Comparison of ENCODE assay signal across 8 mouse cellular contexts in the genomic region with DNA sequence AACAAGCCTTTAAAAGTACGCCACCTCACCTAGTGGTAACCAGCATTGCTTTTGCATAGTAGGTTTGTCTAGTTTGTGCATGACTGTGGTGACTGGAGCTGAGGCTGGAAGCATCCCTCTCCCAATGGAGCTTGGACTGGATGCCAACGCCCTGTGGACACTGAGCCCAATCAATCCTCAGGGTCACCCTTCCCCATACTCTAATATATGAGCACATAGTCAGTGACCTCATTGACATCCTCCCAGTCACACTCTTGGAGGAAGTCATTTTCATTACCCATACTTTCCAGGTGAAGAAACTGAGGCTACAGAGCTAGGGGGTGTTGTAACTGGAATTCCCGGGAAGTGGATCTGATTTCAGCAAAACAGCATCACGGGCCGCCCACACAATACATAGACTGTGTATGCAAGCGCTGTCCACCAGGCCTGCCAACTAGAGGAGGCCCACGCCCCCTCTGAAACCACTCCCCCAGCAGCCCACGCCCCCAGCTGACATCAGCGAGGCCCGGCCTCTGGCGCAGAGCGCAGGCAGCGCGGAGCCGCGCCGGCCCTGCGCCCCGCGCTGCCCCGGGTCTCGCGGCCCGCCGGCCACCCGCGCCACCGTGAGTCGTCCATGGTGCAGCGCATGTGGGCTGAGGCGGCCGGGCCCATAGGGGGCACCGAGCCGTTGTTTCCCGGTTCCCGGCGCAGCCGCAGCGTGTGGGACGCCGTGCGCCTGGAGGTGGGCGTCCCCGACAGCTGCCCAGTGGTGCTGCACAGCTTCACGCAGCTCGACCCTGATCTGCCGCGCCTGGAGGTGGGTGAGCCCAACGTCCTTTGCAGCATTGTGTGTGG. TPM values are rescaled to one million over a fixed set of nuclear protein-coding genes. Genes with fewer than 3 reads are reported as not detected.
A peak's percentile ranks its signal among the peaks of the same experiment; 100 is the strongest.
DNase-seq lines count a peak whose midpoint lies in the region; ATAC-seq lines count a peak whose summit lies in the region.

No protein-coding gene starts in this region.

- peak overlapping the region; percentile 81 for H3K9ac ChIP-seq in heart, embryonic 15.5 days
- peak overlapping the region; percentile 46; the same call in 1 of the 2 replicates for H3K9ac ChIP-seq in liver, embryonic 15.5 days
- H3K9ac ChIP-seq in neural tube, embryonic 11.5 days (ENCODE audit: low read length): peak overlapping the region; percentile 67

- H3K36me3 ChIP-seq in forebrain, embryonic 10.5 days (replicated peaks): no peaks in the 10 kb centered on the region
- no peaks in the 10 kb centered on the region for H3K36me3 ChIP-seq in heart, embryonic 15.5 days
- H3K36me3 ChIP-seq in liver, embryonic 15.5 days (replicated peaks): no peaks in the 10 kb centered on the region
- H3K36me3 ChIP-seq in neural tube, embryonic 11.5 days (ENCODE audit: control insufficient read depth, insufficient read depth, low read length): no peaks in the 10 kb centered on the region

- DNase-seq in forebrain, embryonic 10.5 days (ENCODE audit: extremely low spot score, low spot score): peak; percentile 85
- peak; percentile 88 to 93 for DNase-seq in kidney, postnatal 25 days
- peak; percentile 88 for DNase-seq in neural tube, embryonic 11.5 days (ENCODE audit: low spot score)
- DNase-seq in testis, postnatal 10 days (ENCODE audit: low spot score): peak; percentile 89

- H3K4me1 ChIP-seq in brown adipose tissue, adult 24 weeks (ENCODE audit: control insufficient read depth, insufficient read depth, insufficient read length, low read length): peaks cover 48% of the 10 kb centered on the region
- H3K4me1 ChIP-seq in forebrain, embryonic 10.5 days: peaks cover 96% of the 10 kb centered on the region
- H3K4me1 ChIP-seq in heart, embryonic 15.5 days (replicated peaks): peaks cover 80% of the 10 kb centered on the region
- H3K4me1 ChIP-seq in liver, embryonic 15.5 days (replicated peaks): peaks cover 12% of the 10 kb centered on the region
- peaks cover 51% of the 10 kb centered on the region for H3K4me1 ChIP-seq in neural tube, embryonic 11.5 days (ENCODE audit: control insufficient read depth, insufficient read depth, low read length)

- WGBS in forebrain, embryonic 10.5 days: 3% methylated on average over 49 of the region's 49 CpGs
- WGBS in heart, embryonic 15.5 days: 3% methylated on average over 48 of the region's 49 CpGs
- 2% methylated on average over 49 of the region's 49 CpGs for WGBS in liver, embryonic 15.5 days (ENCODE audit: insufficient replicate concordance)
- WGBS in neural tube, embryonic 11.5 days: 4% methylated on average over 44 of the region's 49 CpGs

- peak overlapping the region; percentile 88 for H3K4me2 ChIP-seq in heart, embryonic 15.5 days
- peak overlapping the region; percentile 73 for H3K4me2 ChIP-seq in liver, embryonic 15.5 days
- H3K4me2 ChIP-seq in neural tube, embryonic 11.5 days (ENCODE audit: low read depth): peak overlapping the region; percentile 62

- peak; percentile 91 for ATAC-seq in CD4-positive, CD25-positive, alpha-beta regulatory T cell, adult 4 months
- peak; percentile 89 for ATAC-seq in heart, embryonic 15.5 days (replicated peaks; ENCODE audit: insufficient number of reproducible peaks, insufficient read depth, low FRiP score, low read depth)
- peak; percentile 81 for ATAC-seq in liver, embryonic 15.5 days (ENCODE audit: insufficient read depth)
- ATAC-seq in neural tube, embryonic 11.5 days (ENCODE audit: insufficient read depth, low FRiP score, low TSS enrichment): peak; percentile 82

- H3K27me3 ChIP-seq in forebrain, embryonic 10.5 days (ENCODE audit: poor library complexity, severe bottlenecking): peaks cover 14% of the 10 kb centered on the region
- H3K27me3 ChIP-seq in heart, embryonic 15.5 days: no peaks in the 10 kb centered on the region
- H3K27me3 ChIP-seq in liver, embryonic 15.5 days: peaks cover 18% of the 10 kb centered on the region
- H3K27me3 ChIP-seq in neural tube, embryonic 11.5 days (ENCODE audit: control insufficient read depth, insufficient read depth, low read length): no peaks in the 10 kb centered on the region

- H3K9me3 ChIP-seq in forebrain, embryonic 10.5 days: no peaks in the 10 kb centered on the region
- H3K9me3 ChIP-seq in heart, embryonic 15.5 days (replicated peaks): no peaks in the 10 kb centered on the region
- H3K9me3 ChIP-seq in liver, embryonic 15.5 days (replicated peaks): no peaks in the 10 kb centered on the region
- H3K9me3 ChIP-seq in neural tube, embryonic 11.5 days (ENCODE audit: control insufficient read depth, low read length): no peaks in the 10 kb centered on the region

- H3K27ac ChIP-seq in brown adipose tissue, adult 24 weeks (replicated peaks; ENCODE audit: low read depth, low read length): peak overlapping the region; percentile 73
- H3K27ac ChIP-seq in forebrain, embryonic 10.5 days: peak overlapping the region; percentile 84
- peak overlapping the region; percentile 84 for H3K27ac ChIP-seq in heart, embryonic 15.5 days
- no peak overlapping the region for H3K27ac ChIP-seq in liver, embryonic 15.5 days (replicated peaks)
- H3K27ac ChIP-seq in neural tube, embryonic 11.5 days (ENCODE audit: low read depth, low read length): peak overlapping the region; percentile 91

- peak overlapping the region; percentile 69 for H3K4me3 ChIP-seq in brown adipose tissue, adult 24 weeks (ENCODE audit: insufficient read depth, low read depth, low read length)
- peak overlapping the region; percentile 70 for H3K4me3 ChIP-seq in forebrain, embryonic 10.5 days
- peak overlapping the region; percentile 78 for H3K4me3 ChIP-seq in heart, embryonic 15.5 days
- H3K4me3 ChIP-seq in liver, embryonic 15.5 days (replicated peaks): peak overlapping the region; percentile 60
- H3K4me3 ChIP-seq in neural tube, embryonic 11.5 days (ENCODE audit: low read depth, low read length): peak overlapping the region; percentile 60

RNA-seq across cellular contexts. Expression of a gene that starts 20.2 kb away (rescaled TPM):
- polyA plus RNA-seq in CD4-positive, CD25-positive, alpha-beta regulatory T cell, adult 4 months (2017; shearing (Covaris generic)): 1 to 10 TPM; 4.3 to 8.8 TPM
- 5.7 and 6.1 TPM in 2 replicates for polyA plus RNA-seq in brown adipose tissue, adult 24 weeks (2012; ENCODE audit: insufficient read depth, insufficient read length, missing spikeins)
- 22.5 and 23.2 TPM in 2 replicates for polyA plus RNA-seq in forebrain, embryonic 10.5 days (2016; fragmentation: Nextera tagmentation; extraction: Ambion mirVana)
- polyA plus RNA-seq in heart, embryonic 15.5 days (2015; fragmentation: Nextera tagmentation; extraction: Ambion mirVana): 17.5 and 24.6 TPM in 2 replicates
- 1.8 and 2.2 TPM in 2 replicates for polyA plus RNA-seq in liver, embryonic 15.5 days (2015; fragmentation: Nextera tagmentation; extraction: Ambion mirVana)
- 62.8 and 86.7 TPM in 2 replicates for polyA plus RNA-seq in neural tube, embryonic 11.5 days (2014; fragmentation: Nextera tagmentation; extraction: Ambion mirVana)

RNA-seq across cellular contexts. Expression of a gene that starts 27.3 kb away (rescaled TPM):
- polyA plus RNA-seq in CD4-positive, CD25-positive, alpha-beta regulatory T cell, adult 4 months (2017; shearing (Covaris generic)): not detected
- polyA plus RNA-seq in brown adipose tissue, adult 24 weeks (2012; ENCODE audit: insufficient read depth, insufficient read length, missing spikeins): not detected in 2 replicates
- not detected in 2 replicates for polyA plus RNA-seq in forebrain, embryonic 10.5 days (2016; fragmentation: Nextera tagmentation; extraction: Ambion mirVana)
- 1.3 and 1.5 TPM in 2 replicates for polyA plus RNA-seq in heart, embryonic 15.5 days (2015; fragmentation: Nextera tagmentation; extraction: Ambion mirVana)
- polyA plus RNA-seq in liver, embryonic 15.5 days (2015; fragmentation: Nextera tagmentation; extraction: Ambion mirVana): 0.37 and 0.82 TPM in 2 replicates
- 1.0 TPM in 1 of 2 replicates, not detected in the other for polyA plus RNA-seq in neural tube, embryonic 11.5 days (2014; fragmentation: Nextera tagmentation; extraction: Ambion mirVana)

RNA-seq across cellular contexts. Expression of a gene that starts 30.0 kb away (rescaled TPM):
- not detected for polyA plus RNA-seq in CD4-positive, CD25-positive, alpha-beta regulatory T cell, adult 4 months (2017; shearing (Covaris generic))
- not detected in 2 replicates for polyA plus RNA-seq in brown adipose tissue, adult 24 weeks (2012; ENCODE audit: insufficient read depth, insufficient read length, missing spikeins)
- 0.07 TPM in 1 of 2 replicates, not detected in the other for polyA plus RNA-seq in forebrain, embryonic 10.5 days (2016; fragmentation: Nextera tagmentation; extraction: Ambion mirVana)
- 0.25 TPM in 1 of 2 replicates, not detected in the other for polyA plus RNA-seq in heart, embryonic 15.5 days (2015; fragmentation: Nextera tagmentation; extraction: Ambion mirVana)
- polyA plus RNA-seq in liver, embryonic 15.5 days (2015; fragmentation: Nextera tagmentation; extraction: Ambion mirVana): 0.45 and 5.1 TPM in 2 replicates
- polyA plus RNA-seq in neural tube, embryonic 11.5 days (2014; fragmentation: Nextera tagmentation; extraction: Ambion mirVana): not detected in 2 replicates

RNA-seq across cellular contexts. Expression of a gene that starts 36.5 kb away (rescaled TPM):
- not detected for polyA plus RNA-seq in CD4-positive, CD25-positive, alpha-beta regulatory T cell, adult 4 months (2017; shearing (Covaris generic))
- not detected in 2 replicates for polyA plus RNA-seq in brown adipose tissue, adult 24 weeks (2012; ENCODE audit: insufficient read depth, insufficient read length, missing spikeins)
- not detected in 2 replicates for polyA plus RNA-seq in forebrain, embryonic 10.5 days (2016; fragmentation: Nextera tagmentation; extraction: Ambion mirVana)
- polyA plus RNA-seq in heart, embryonic 15.5 days (2015; fragmentation: Nextera tagmentation; extraction: Ambion mirVana): 0.67 and 1.1 TPM in 2 replicates
- polyA plus RNA-seq in liver, embryonic 15.5 days (2015; fragmentation: Nextera tagmentation; extraction: Ambion mirVana): 0.50 and 0.60 TPM in 2 replicates
- 0.82 TPM in 1 of 2 replicates, not detected in the other for polyA plus RNA-seq in neural tube, embryonic 11.5 days (2014; fragmentation: Nextera tagmentation; extraction: Ambion mirVana)

RNA-seq across cellular contexts. Expression of a gene that starts 50.4 kb away (rescaled TPM):
- polyA plus RNA-seq in CD4-positive, CD25-positive, alpha-beta regulatory T cell, adult 4 months (2017; shearing (Covaris generic)): 10 to 100 TPM; 18.5 to 27.0 TPM
- polyA plus RNA-seq in brown adipose tissue, adult 24 weeks (2012; ENCODE audit: insufficient read depth, insufficient read length, missing spikeins): 5.2 and 6.9 TPM in 2 replicates
- polyA plus RNA-seq in forebrain, embryonic 10.5 days (2016; fragmentation: Nextera tagmentation; extraction: Ambion mirVana): 60.1 and 62.6 TPM in 2 replicates
- polyA plus RNA-seq in heart, embryonic 15.5 days (2015; fragmentation: Nextera tagmentation; extraction: Ambion mirVana): 24.0 and 27.8 TPM in 2 replicates
- 12.6 and 14.3 TPM in 2 replicates for polyA plus RNA-seq in liver, embryonic 15.5 days (2015; fragmentation: Nextera tagmentation; extraction: Ambion mirVana)
- 39.7 and 43.8 TPM in 2 replicates for polyA plus RNA-seq in neural tube, embryonic 11.5 days (2014; fragmentation: Nextera tagmentation; extraction: Ambion mirVana)
